Mouse (Mus musculus): Measurements from ENCODE around the gene Vmn1r207-ps.
"Not testable (repeated sequence)": the region's sequence is repeated elsewhere in the genome, so short reads cannot be mapped to it uniquely, and the experiment has no call there.

Gene Vmn1r207-ps

GRCm38 (mm10) chr13:22729529-22729928 is at the start of gene Vmn1r207-ps:
Gene Vmn1r207-ps, minus strand, starts transcription at chr13:22729629.
- in situ Hi-C loops (cut with MboI, MseI), result not testable (repeated sequence)

- in situ Hi-C loops (cut with MboI, MseI), result loop anchor here (5.0 kb wide), 1 partner anchor 80 kb away; no protein-coding TSS in a partner anchor
These were observed 47.9 kb upstream of the Vmn1r207-ps start, which contains the start of gene Vmn1r208 for GRCm38 (mm10) chr13:22777300-22777699. Gene Vmn1r208, minus strand, starts transcription at chr13:22777400.

GRCm38 (mm10) chr13:22771592-22771991 is 42.2 kb upstream of the Vmn1r207-ps start:
- in situ Hi-C loops (cut with MboI, MseI), result not testable (repeated sequence)

- in situ Hi-C loops (cut with MboI, MseI), result no loop called here
These were observed 18.1 kb upstream of the Vmn1r207-ps start for GRCm38 (mm10) chr13:22747524-22747923.

GRCm38 (mm10) chr13:22706947-22707346 is 22.5 kb downstream of the Vmn1r207-ps start:
- in situ Hi-C loops (cut with MboI, MseI), result not testable (repeated sequence)

GRCm38 (mm10) chr13:22702951-22703350 is 26.5 kb downstream of the Vmn1r207-ps start:
- in situ Hi-C loops (cut with MboI, MseI), result not testable (repeated sequence)

Data from T-helper 2 cell (primary cell).